Mouse (Mus musculus) lung, postnatal 25 days (tissue): Measurements from ENCODE around the gene Bcar3.

Source experiments
- DNase-seq: peaks from one replicate; pipeline ENCODE4 v3.0.0; 2022; ENCODE audit warnings: low spot score

Bcar3 gene

DNA sequence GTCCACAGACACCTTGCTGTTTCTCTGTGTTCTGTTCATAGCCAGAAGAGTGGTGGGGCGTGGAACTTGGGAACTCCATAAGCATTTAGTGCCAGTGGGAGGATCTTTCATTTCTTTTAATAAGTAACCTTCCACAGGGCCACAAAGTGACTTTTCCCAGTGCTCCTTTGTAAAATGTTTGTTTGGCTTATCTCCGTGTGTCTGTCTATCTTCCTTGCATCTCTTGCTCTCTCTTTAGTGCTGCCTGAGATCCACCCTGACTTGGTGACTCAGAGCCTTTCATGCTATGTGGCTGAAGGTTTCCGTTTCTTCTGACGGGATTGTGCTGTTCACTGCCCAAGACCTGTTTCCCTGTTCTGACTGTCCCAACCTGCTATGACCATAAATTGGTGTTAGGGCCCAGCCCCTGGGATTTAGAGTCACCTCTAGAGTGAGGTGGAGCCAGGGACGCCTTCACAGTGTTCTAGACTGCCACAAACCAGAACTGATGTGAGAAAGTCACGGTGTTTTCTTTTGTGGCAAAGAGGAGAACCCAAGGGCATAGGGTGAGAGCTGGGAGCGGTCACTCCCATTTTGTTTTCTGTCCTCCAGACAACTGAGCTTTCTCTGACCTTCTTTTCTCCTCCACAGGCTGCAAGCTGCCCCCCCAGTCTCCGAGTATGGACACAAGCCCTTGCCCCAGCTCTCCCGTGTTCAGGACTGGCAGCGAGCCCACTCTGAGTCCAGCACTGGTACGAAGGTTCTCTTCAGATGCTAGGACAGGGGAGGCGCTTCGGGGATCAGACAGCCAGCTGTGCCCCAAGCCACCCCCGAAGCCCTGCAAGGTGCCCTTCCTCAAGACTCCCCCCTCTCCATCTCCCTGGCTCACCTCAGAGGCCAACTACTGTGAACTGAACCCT is 218.0 kb downstream of the Bcar3 start:
- no peak for DNase-seq

DNA sequence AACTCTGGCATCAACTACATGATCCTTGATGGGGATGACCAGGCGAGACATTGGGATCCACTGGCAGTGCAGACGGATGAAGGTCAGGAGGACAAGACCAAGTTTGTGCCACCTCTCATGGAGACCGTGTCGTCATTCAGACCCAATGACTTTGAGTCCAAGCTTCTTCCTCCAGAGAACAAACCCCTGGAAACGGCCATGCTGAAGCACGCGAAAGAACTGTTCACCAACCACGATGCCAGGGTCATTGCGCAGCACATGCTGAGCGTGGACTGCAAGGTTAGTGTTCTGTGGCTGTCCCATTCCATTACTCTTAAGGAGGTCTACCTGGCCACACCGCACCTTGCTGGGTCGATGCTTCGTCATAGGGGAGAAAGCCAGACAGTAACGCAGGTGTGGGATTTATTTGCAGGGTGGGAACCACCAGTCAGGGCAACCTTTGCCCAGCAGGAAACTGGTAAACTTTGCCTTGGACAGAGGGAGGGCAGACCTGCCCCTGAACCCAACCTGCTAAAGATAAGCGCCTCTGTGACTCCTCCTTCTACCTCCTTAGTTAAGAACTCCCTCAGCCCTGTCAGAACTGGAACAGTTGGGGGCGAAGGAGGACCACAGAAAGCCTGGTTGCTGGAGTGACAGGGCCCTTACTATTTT is 218.9 kb downstream of the Bcar3 start:
- DNase-seq = no peak

DNA sequence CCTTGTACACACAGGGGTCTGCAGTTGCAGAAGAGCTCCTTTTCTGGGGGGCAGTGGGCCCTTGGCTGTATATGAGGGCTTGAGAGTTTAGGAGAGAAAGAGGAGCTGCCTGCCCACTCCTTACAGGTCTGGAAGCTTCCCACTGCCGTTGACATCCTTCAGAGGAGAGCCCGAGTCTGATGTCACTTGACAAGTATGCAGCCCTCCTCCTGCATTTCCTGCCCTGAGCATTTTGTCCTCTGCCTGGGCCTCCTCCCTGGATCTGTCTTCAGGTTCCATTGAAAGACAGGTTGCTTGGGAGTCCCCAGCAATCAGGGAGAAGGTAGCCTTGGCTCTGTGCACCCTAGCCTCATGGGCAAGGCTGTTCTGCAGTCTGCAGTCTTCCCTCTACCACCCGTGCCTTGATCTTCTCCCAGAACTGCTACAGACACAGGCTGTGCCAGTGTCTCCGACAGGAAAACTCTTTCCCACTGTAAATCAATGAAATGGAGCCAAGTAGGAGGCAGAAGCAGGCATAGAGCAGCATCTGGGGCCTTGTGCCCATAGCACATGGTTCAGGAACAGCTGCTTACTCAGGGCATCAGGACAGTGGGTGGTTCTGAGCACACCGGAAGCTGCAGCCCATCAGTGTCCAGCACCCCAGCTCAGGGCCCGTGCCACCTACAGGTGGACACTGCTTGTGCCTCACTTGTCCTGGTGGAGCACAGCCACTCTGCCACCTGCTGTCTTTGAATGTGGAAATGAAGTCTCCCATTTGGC is 221.8 kb downstream of the Bcar3 start:
- DNase-seq = no peak

DNA sequence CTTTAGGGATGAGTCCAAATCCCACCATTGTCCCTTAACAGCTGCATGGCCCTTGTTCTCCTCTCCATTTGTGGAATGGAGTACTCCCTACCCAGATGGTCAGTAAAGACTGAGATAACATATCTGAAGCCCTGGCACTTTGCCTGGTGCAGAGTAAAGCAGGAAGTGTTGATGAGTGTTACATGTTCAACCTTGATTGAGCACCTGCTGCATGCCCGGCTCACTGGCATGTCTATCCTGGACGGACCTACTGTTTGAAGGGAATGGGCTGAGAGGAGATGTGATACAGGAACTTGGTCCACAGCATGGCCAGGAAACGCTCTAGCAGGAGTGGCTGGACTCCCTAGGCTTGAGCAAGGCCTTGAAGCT is 222.4 kb downstream of the Bcar3 start:
- no peak for DNase-seq

DNA sequence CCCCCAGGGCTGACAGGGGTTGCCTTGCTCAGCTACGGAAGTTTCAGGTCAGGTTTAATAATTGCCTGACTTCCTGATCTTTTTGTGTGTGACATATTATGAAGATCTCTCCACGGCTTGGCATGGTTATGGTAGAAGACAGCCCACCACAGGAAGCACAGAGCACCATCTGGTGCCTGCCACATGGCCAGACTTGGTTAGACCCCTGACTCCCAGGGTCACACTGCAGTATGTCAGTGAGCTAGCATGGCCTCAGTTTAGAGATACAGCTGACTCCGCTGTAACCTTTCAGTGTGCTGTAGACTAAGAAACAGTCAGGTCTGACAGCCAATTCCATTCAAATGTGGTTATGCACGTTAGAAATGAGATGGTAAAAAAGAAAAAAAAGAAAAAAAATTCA is 223.8 kb downstream of the Bcar3 start:
- no peak for DNase-seq

DNA sequence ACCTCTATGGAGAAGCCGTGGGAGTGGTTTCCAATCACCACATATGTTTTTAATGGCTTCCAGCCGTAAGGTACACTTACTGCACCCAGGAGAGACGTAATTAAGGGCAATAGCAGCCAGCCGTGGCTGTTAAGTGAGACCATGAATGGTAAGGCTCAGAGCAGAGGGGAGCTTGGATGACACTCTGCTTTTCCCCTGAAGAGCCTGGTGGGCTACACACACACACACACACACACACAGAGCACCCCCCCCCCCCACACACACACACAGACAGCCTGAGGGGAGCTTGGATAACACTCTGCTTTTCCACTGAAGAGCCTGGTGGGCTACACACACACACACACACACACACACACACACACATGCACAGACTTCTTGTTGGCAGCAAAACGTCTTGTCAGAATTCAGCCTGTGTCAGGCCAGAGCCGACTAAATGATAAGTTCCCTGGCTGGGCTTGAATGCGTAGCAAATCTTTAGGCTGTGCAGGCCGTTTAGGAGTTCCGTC is 224.3 kb downstream of the Bcar3 start:
- no peak for DNase-seq

DNA sequence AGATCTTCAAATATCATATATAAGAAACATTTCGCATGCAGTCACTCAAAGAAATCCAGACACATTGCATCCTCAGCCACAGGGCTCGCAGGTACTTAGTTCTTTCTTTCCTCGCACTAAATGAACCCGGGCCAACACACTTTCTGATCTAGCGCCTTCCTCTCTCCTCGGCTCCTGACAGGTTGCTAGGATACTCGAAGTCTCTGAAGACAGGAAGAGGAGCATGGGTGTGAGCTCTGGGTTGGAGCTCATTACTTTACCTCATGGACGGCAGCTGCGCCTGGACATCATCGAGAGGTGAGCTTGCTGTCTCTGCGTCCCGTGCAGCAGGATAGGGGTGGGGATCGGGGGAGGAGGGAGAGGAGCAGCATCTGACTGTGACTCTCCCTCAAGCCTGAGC is 225.1 kb downstream of the Bcar3 start:
- DNase-seq = no peak

DNA sequence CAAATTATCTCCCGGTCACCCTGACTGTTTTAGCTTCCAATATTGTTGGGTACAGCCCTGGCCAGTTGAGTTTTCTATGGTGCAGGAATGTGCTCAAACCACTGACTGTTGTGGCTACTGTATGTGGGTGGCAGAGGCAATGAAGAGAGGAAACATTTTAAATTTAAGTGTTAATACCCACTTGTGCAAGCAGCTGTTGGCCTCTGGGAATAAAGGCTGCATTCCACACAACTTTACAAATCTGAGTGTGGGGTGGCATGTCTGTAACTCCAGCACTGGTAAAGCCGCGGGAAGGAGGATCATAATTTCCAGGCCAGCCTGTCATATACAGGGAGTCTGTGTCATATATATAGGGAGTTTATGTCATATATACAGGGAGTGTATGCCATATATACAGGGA is 226.4 kb downstream of the Bcar3 start:
- DNase-seq = no peak

DNA sequence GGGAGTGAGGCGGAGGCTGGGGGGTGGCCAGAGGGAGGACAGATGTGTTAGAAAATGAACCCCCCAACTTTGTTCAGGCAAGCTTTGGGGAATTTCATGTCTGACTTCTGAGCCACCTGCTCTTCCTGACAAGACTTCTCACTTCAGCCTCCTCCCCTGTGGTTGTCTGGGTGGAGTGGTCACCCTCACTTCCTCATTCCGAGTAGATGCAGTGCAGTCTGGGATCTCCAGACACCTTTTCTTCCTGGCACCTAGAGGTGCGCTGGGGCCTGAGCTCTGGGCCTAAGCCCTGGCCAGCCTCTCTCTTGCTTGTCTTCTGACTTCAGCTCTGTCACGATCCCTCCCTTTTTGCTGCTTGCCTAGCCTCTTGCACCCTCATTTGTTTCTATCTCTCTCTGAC is 226.9 kb downstream of the Bcar3 start:
- no peak for DNase-seq

DNA sequence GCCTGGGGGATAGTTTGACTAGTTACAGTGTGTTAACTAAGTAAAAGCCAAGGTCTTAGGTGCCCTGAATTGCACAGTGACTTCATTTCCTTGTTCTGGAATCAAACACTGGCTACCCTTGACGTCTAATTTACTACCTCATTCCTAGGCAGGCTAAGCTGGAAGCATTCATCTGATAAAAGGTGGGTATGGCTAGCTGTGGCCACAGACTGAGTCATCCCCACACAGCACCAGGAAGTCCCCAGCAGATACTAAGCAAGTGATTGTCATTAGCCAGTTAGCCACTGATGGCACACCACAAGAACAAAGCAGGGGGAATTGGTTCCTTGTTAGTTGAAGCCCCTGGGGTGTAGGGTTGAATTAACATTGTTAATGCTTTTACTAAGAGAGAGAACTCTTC is 227.4 kb downstream of the Bcar3 start:
- DNase-seq = no peak

DNA sequence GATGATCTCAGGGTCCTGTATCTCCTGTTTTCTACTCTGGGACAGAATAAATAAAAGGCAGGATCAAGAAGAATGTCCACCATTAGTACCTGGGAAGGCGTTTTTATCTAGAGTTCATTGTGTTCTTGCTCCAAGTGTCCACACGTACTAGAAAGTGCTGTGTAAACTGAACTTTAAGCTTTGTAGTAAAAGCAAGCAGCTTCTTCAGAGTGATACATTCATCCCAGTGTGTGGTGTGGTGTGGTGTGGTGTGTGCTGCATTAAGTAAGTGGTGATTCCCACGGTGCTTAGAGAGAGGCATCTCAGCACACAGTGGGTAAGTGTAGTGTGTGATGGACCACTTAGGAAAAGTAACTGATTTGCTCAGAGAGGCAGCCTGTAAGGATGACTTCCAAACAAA is 234.5 kb downstream of the Bcar3 start:
- no peak for DNase-seq

DNA sequence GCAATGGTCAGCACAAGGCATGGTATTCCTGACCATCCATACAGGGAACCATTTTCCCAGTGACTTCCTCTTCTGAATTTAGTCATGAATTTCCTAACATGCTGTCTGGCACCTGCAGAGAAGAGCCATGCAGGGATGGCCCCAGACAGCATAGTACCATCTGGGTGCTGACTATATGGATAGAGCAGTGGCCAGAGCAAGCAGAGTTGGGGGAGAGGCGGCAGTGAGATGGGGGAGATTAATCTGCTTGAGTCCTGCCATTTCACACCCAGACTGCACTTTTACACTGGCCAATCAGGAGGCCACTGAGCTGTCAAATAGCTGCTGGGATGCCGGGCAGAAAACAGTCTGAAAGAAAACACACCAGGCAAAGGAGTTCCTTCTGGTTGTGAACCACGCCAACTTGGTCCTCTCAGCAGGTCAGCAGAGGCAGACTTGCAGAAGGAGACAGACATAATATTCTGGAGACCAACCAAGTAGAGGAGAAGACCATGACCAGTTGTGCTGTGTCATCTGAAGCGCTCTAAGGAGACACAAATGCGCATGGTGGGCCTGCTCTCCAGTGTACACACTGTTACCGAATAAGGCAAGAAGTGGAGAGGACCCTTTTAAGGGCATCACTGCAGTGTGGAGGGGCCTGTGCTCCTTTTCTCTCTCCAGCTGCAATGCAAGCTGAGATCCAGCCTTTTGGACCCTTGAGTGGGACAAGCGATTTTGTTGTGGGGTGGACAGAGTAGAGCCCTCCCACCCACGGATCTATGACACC is 242.2 kb downstream of the Bcar3 start:
- no peak for DNase-seq

DNA sequence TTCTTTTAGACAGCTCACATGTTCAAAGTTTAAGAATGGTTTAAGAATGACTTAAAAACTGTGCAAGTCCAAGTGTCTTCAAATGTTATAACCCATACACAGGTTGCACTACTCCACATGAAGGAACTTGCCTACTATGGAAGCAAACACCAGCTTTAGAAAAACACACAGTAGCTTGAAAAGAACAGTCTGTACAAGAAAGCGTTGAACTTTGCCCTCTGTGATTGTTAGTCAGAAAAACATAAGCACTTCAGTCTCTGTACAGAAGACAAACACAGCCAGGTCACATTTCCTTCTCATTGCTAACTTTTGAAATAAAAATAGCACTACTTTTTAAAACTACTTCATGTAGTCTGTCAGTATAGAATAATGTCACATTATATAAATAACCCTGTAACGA is 244.9 kb downstream of the Bcar3 start:
- DNase-seq = no peak

DNA sequence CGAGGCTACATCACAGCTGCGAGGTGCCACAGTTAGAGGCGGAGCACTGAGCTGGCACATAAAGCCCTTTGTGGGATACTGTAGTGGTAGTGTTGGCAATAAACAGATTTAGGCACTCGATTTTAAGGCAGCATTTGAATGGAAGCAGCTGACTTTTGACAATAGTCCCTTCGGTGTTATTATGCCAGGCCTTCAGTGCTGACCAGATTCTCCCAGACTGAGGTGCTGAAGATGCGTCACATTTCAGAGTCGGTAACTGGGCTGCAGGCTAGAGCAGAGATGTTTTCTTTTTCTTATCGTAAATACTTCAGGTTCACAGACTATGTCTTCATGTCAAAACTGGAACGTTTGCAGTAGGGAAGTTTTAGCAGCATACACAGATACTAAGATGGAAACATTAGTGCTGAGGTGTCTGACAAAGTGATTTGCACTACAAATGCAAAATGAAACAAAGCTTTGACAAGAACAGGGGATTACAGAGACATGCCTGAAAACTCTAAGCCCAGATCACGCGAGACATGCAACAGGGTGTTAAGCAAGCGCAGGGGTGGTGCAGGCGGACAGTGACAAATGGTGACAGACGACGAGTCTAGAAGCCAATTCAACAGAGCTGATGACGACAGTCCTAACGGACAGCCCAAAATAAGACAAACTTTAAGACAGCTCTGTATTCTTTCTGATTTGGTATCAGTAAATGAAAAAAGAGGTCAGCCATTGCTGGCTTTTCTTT is 246.2 kb downstream of the Bcar3 start:
- no peak for DNase-seq

DNA sequence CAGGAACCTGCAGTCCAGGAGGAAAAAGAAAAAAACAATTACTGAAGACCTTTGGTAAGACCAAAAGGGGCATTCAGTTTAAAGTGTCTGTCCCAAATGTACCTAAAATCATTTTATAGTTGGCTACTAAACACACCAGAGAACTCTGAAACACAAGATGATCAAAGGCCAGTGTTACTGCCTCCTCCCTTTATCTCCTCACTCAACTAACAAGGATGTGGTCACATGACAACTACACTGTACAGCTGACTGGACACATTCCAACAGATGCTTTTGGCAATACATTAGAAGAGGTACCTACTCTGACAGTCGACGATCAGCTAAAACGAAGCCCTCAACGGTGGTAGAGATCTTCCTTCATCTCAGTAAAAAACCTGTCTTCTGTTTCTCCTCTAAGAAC is 247.0 kb downstream of the Bcar3 start:
- no peak for DNase-seq

DNA sequence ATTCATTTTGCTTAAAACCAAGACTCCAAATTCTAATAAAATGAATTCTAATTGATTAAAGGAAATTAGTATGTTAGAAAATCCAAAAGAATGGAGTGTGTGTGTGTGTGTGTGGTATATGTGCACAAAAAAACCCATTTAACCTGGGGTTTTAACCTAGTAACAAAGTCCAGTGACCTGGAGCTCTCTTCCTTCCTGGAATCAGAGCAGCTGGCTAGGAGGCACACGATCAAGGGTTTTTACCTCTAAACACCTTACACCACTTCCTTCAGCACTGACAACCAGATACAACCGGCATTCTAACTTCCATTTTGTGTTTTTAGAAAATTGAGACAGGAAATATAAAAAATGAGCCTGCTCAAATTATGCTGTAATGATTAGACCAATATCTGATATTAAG is 251.4 kb downstream of the Bcar3 start:
- no peak for DNase-seq

DNA sequence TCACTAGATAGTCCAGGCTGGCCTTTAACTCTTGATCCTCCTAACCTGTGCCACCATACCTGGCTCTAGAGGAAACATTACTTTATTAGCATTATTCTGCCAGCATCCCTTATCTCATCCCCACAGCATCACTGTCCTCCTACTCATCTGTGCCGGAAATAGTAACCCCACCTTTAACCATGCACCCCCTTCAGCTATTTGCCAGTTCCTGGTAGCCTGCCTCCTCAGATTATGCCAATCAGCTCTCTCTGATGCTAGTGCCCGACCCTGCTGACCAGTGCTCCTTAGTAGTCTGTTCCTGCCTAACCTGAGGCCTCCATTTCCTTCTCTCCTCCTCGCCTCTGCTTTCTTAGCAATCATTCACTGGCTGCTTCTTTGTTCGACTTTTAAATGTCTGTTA is 253.5 kb downstream of the Bcar3 start:
- no peak for DNase-seq

DNA sequence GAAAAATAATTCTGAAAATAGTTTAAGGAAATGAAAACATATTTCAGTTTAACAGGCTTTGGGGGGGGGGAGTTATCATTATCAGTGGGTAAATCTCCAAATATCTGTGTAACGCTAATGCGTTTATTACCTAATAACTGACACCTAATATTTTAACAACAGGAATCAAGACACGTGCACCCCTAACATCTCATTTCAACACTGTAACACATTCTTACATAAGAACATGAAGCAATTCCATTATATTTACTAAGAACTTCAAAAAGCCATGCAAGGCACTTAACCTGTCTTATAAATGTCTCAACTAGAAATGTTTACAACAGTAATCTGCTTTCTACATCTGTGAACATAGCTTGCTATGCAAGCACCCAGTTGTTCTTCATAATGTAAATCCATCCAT is 257.2 kb downstream of the Bcar3 start:
- no peak for DNase-seq

DNA sequence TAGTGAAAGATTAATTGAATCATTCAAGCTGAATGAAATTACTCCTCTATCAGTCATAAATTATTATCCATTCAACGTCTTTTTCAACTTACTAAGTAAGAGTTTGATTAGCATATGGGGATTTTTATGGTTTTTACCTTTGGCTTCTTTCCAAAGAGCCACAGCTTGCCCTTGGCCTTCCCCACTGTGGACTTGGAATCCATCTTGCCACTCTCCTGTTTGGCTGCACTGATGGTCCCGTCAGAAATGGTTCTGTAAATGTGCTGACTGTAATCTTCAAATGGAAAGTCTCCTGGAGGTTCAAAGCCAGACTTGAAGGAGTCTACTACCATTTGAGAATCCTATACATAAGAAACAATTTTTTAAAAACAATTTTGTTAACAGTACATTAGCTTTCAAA is 263.8 kb downstream of the Bcar3 start:
- no peak for DNase-seq

DNA sequence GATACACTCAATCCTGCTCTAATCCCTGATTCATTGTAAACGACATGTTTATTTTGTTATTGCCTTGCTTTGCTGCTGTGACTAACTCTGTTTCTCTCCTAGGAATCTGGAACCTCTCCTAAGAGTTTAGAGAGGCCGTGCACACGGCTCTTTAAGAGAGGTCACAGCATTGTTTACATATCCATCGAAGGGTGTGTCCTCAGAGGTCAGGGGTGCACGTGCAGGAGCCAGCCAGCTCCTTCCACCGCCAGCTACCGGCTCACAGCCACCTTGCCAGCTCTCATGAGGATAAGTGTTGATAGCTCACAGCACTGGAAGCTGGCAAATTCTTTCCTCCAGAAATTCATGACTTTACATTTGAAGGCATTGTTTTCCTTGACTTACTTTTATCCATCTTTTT is 271.3 kb downstream of the Bcar3 start:
- peak; percentile 53 for DNase-seq

DNA sequence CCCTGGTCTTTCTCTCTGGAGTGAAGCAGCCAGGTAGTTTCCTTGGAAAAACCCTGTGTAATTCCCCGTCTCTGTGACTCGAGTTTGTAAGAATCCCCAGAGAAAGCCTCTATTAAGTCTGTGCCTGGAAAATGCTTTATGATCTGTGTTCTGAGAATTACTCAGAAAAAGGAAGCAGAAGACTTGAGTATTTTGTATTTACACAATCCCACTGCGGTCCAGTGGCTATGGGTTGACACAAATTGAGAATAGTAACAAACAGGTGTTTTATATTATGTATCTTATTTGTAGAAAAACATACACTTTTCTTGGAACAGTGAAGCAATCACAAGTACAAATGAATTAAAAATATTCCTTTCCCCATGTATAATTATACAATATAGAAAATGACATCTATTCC is 272.2 kb downstream of the Bcar3 start:
- DNase-seq = no peak
